Mouse (Mus musculus): ENCODE measurements around the gene Cd72.

GRCm38 (mm10) chr4:43496587-43496986, 42.2 kb upstream of the Cd72 start:
- TF ChIP-seq CTCF (IDR thresholded peaks at IDR 0.05; ENCODE audit: extremely low read depth, insufficient read depth, insufficient read length, insufficient replicate concordance) = no peak
- no peak for TF ChIP-seq POLR2A (IDR thresholded peaks at IDR 0.05; ENCODE audit: low read depth, low read length)
